19 mouse cellular contexts compared by ENCODE assay signal in genomic region chr10:34070999-34071492, GRCm38 (mm10). TPM values are rescaled to one million over a fixed set of nuclear protein-coding genes. Genes with fewer than 3 reads are reported as not detected.
DNase-seq lines count a peak whose midpoint lies in the region; ATAC-seq and TF ChIP-seq lines count a peak whose summit lies in the region.
"Had no signal": no experiment of that assay in that cellular context is flagged by ENCODE, and none has a peak within 500 bp of the region (broad histone marks: within the 10 kb centered on the region; RNA-seq: fewer than 3 reads in every experiment).

No protein-coding gene starts in this region.

- H3K9ac ChIP-seq in forebrain, embryonic 12.5 days: no peak overlapping the region
- H3K9ac ChIP-seq in forebrain, postnatal 0 days: no peak overlapping the region
- H3K9ac ChIP-seq in kidney, postnatal 0 days (ENCODE audit: low read depth, low read length): no peak overlapping the region
- H3K9ac ChIP-seq in embryonic facial prominence, embryonic 14.5 days (ENCODE audit: low read depth, low read length): no peak overlapping the region
- H3K9ac ChIP-seq in stomach, embryonic 16.5 days (ENCODE audit: low read length): no peak overlapping the region
- H3K9ac ChIP-seq: hindbrain, embryonic 15.5 days; limb, embryonic 15.5 days; midbrain, embryonic 15.5 days; neural tube, embryonic 15.5 days had no signal

- 31% methylated on average over 5 of the region's 5 CpGs for WGBS in forebrain, embryonic 12.5 days
- WGBS in forebrain, postnatal 0 days: 19% methylated on average over 5 of the region's 5 CpGs
- WGBS in kidney, postnatal 0 days: 30% methylated on average over 5 of the region's 5 CpGs
- 44% methylated on average over 5 of the region's 5 CpGs for WGBS in kidney, adult 2 months
- WGBS in embryonic facial prominence, embryonic 14.5 days: 33% methylated on average over 5 of the region's 5 CpGs
- WGBS in stomach, embryonic 16.5 days: 17% methylated on average over 5 of the region's 5 CpGs

- H3K4me1 ChIP-seq in forebrain, embryonic 12.5 days: peaks cover 5% of the 10 kb centered on the region; the same call in 1 of the 2 replicates
- H3K4me1 ChIP-seq in forebrain, postnatal 0 days (ENCODE audit: insufficient read depth): no peaks in the 10 kb centered on the region
- H3K4me1 ChIP-seq in kidney, postnatal 0 days (replicated peaks; ENCODE audit: insufficient read depth, low read length): no peaks in the 10 kb centered on the region
- no peaks in the 10 kb centered on the region for H3K4me1 ChIP-seq in kidney, adult 2 months (ENCODE audit: control insufficient read depth, insufficient read depth, low read length)
- no peaks in the 10 kb centered on the region for H3K4me1 ChIP-seq in embryonic facial prominence, embryonic 14.5 days (ENCODE audit: control insufficient read depth, insufficient read depth, low read length)
- peaks cover 8% of the 10 kb centered on the region for H3K4me1 ChIP-seq in stomach, embryonic 16.5 days (ENCODE audit: control insufficient read depth, insufficient read depth, low read length)
- H3K4me1 ChIP-seq: hindbrain, embryonic 15.5 days; limb, embryonic 15.5 days; midbrain, embryonic 15.5 days; neural tube, embryonic 15.5 days had no signal

- no peaks in the 10 kb centered on the region for H3K9me3 ChIP-seq in forebrain, embryonic 12.5 days
- no peaks in the 10 kb centered on the region for H3K9me3 ChIP-seq in forebrain, postnatal 0 days (ENCODE audit: low read length)
- H3K9me3 ChIP-seq in kidney, postnatal 0 days (replicated peaks; ENCODE audit: low read length): no peaks in the 10 kb centered on the region
- no peaks in the 10 kb centered on the region for H3K9me3 ChIP-seq in embryonic facial prominence, embryonic 14.5 days (ENCODE audit: control insufficient read depth, low read length)
- no peaks in the 10 kb centered on the region for H3K9me3 ChIP-seq in stomach, embryonic 16.5 days (replicated peaks; ENCODE audit: control insufficient read depth, low read length)
- H3K9me3 ChIP-seq: hindbrain, embryonic 15.5 days; limb, embryonic 15.5 days; midbrain, embryonic 15.5 days; neural tube, embryonic 15.5 days had no signal

- no peaks in the 10 kb centered on the region for H3K27me3 ChIP-seq in forebrain, embryonic 12.5 days
- H3K27me3 ChIP-seq in forebrain, postnatal 0 days (ENCODE audit: insufficient read depth, low read length): no peaks in the 10 kb centered on the region
- H3K27me3 ChIP-seq in kidney, postnatal 0 days (ENCODE audit: insufficient read depth, low read length): no peaks in the 10 kb centered on the region
- no peaks in the 10 kb centered on the region for H3K27me3 ChIP-seq in kidney, adult 2 months (replicated peaks; ENCODE audit: control insufficient read depth, insufficient read depth, low read length)
- H3K27me3 ChIP-seq in embryonic facial prominence, embryonic 14.5 days (replicated peaks; ENCODE audit: control insufficient read depth, insufficient read depth, low read length): no peaks in the 10 kb centered on the region
- no peaks in the 10 kb centered on the region for H3K27me3 ChIP-seq in stomach, embryonic 16.5 days (ENCODE audit: control insufficient read depth, insufficient read depth, low read length)
- H3K27me3 ChIP-seq: hindbrain, embryonic 15.5 days; limb, embryonic 15.5 days; midbrain, embryonic 15.5 days; neural tube, embryonic 15.5 days had no signal

- no peak for DNase-seq in forebrain, postnatal 0 days
- peak; percentile 49 for DNase-seq in kidney, postnatal 0 days (ENCODE audit: low spot score)
- no peak for DNase-seq in kidney, adult 2 months
- DNase-seq in embryonic facial prominence, embryonic 14.5 days (ENCODE audit: low spot score): peak; percentile 25
- no peak for DNase-seq in lung, adult 18-20 months
- DNase-seq: cerebellum, postnatal 10 days; gastrocnemius, postnatal 36 days; kidney, postnatal 25 days; layer of hippocampus, postnatal 36 days; right cerebral cortex, postnatal 14 days had no signal

- TF ChIP-seq POLR2A in kidney, adult 2 months (IDR thresholded peaks at IDR 0.05; ENCODE audit: low read depth, low read length): no peak

- no peak overlapping the region for H3K4me3 ChIP-seq in forebrain, embryonic 12.5 days (replicated peaks)
- no peak overlapping the region for H3K4me3 ChIP-seq in forebrain, postnatal 0 days (ENCODE audit: low read depth, low read length)
- H3K4me3 ChIP-seq in kidney, postnatal 0 days (replicated peaks; ENCODE audit: low read depth, low read length): no peak overlapping the region
- H3K4me3 ChIP-seq in kidney, adult 2 months (ENCODE audit: insufficient read depth, low read depth, low read length): no peak overlapping the region
- no peak overlapping the region for H3K4me3 ChIP-seq in embryonic facial prominence, embryonic 14.5 days (ENCODE audit: low read depth, low read length)
- no peak overlapping the region for H3K4me3 ChIP-seq in stomach, embryonic 16.5 days (replicated peaks; ENCODE audit: low read length)
- H3K4me3 ChIP-seq: erythroblast, embryonic 14.5 days; hindbrain, embryonic 15.5 days; limb, embryonic 15.5 days; midbrain, embryonic 15.5 days; neural tube, embryonic 15.5 days had no signal

- no peak overlapping the region for H3K4me2 ChIP-seq in forebrain, embryonic 12.5 days
- H3K4me2 ChIP-seq in forebrain, postnatal 0 days (ENCODE audit: low read depth): no peak overlapping the region
- H3K4me2 ChIP-seq in kidney, postnatal 0 days (ENCODE audit: low read length): no peak overlapping the region
- no peak overlapping the region for H3K4me2 ChIP-seq in embryonic facial prominence, embryonic 14.5 days (ENCODE audit: low read depth, low read length)
- no peak overlapping the region for H3K4me2 ChIP-seq in stomach, embryonic 16.5 days (ENCODE audit: low read depth, low read length)
- H3K4me2 ChIP-seq: hindbrain, embryonic 15.5 days; limb, embryonic 15.5 days; midbrain, embryonic 15.5 days; neural tube, embryonic 15.5 days had no signal

- TF ChIP-seq CTCF in forebrain, postnatal 0 days (IDR thresholded peaks at IDR 0.05; ENCODE audit: low read depth): no peak
- TF ChIP-seq CTCF in kidney, postnatal 0 days (IDR thresholded peaks at IDR 0.05; ENCODE audit: low read depth): no peak
- no peak for TF ChIP-seq CTCF in kidney, adult 2 months (conservative IDR thresholded peaks at IDR 0.05; ENCODE audit: insufficient read depth, insufficient read length, low read depth, low read length)

- no peaks in the 10 kb centered on the region for H3K36me3 ChIP-seq in forebrain, embryonic 12.5 days (replicated peaks)
- H3K36me3 ChIP-seq in forebrain, postnatal 0 days (ENCODE audit: insufficient read depth): no peaks in the 10 kb centered on the region
- H3K36me3 ChIP-seq in kidney, postnatal 0 days (ENCODE audit: insufficient read depth, low read length): no peaks in the 10 kb centered on the region
- no peaks in the 10 kb centered on the region for H3K36me3 ChIP-seq in kidney, adult 2 months (ENCODE audit: control insufficient read depth, insufficient read depth, low read length)
- H3K36me3 ChIP-seq in embryonic facial prominence, embryonic 14.5 days (ENCODE audit: control insufficient read depth, insufficient read depth, low read length): no peaks in the 10 kb centered on the region
- H3K36me3 ChIP-seq in stomach, embryonic 16.5 days (ENCODE audit: control insufficient read depth, insufficient read depth, low read length): no peaks in the 10 kb centered on the region
- H3K36me3 ChIP-seq: hindbrain, embryonic 15.5 days; limb, embryonic 15.5 days; midbrain, embryonic 15.5 days; neural tube, embryonic 15.5 days had no signal

- H3K27ac ChIP-seq in forebrain, embryonic 12.5 days: no peak overlapping the region
- no peak overlapping the region for H3K27ac ChIP-seq in forebrain, postnatal 0 days (ENCODE audit: low read depth, low read length)
- no peak overlapping the region for H3K27ac ChIP-seq in kidney, postnatal 0 days
- no peak overlapping the region for H3K27ac ChIP-seq in kidney, adult 2 months (ENCODE audit: insufficient read depth, low read depth, low read length)
- H3K27ac ChIP-seq in embryonic facial prominence, embryonic 14.5 days (replicated peaks; ENCODE audit: low read depth, low read length): no peak overlapping the region
- 0 out of 2 replicates have a peak overlapping the region, but pooled peaks have one; percentile 29 for H3K27ac ChIP-seq in stomach, embryonic 16.5 days (ENCODE audit: low read length)
- H3K27ac ChIP-seq: hindbrain, embryonic 15.5 days; limb, embryonic 15.5 days; midbrain, embryonic 15.5 days; neural tube, embryonic 15.5 days had no signal

- ATAC-seq in forebrain, embryonic 12.5 days (ENCODE audit: low FRiP score): peak; percentile 74; the same call in 1 of the 2 replicates
- ATAC-seq in forebrain, postnatal 0 days: no peak
- ATAC-seq in kidney, postnatal 0 days (replicated peaks; ENCODE audit: low FRiP score, low read depth): no peak
- ATAC-seq in embryonic facial prominence, embryonic 14.5 days (ENCODE audit: low read depth): no peak
- peak; percentile 33; the same call in 1 of the 2 replicates for ATAC-seq in stomach, embryonic 16.5 days (ENCODE audit: insufficient read depth, low FRiP score)
- ATAC-seq in granulocyte monocyte progenitor cell, adult 5-6 weeks (replicated peaks; ENCODE audit: poor library complexity, severe bottlenecking): no peak
- ATAC-seq: midbrain, embryonic 15.5 days had no signal

RNA-seq across cellular contexts. Expression of gene Calhm5, which starts 25.3 kb away (rescaled TPM):
- 0.12 and 0.24 TPM in 2 replicates for polyA plus RNA-seq in forebrain, embryonic 12.5 days (2016; fragmentation: Nextera tagmentation; extraction: Ambion mirVana)
- total RNA-seq in forebrain, postnatal 0 days (2014; rRNA removed): 0.76 and 1.9 TPM in 2 replicates
- polyA plus RNA-seq in forebrain, postnatal 0 days (2015; fragmentation: Nextera tagmentation; extraction: Ambion mirVana): 0.42 and 0.79 TPM in 2 replicates
- polyA plus RNA-seq in kidney, postnatal 0 days (2015; fragmentation: Nextera tagmentation; extraction: Ambion mirVana): 0.56 and 0.57 TPM in 2 replicates
- polyA plus RNA-seq in kidney, adult 2 months (2012; rRNA removed): 0.25 and 0.27 TPM in 2 replicates
- polyA plus RNA-seq in embryonic facial prominence, embryonic 14.5 days (2014; fragmentation: Nextera tagmentation; extraction: Ambion mirVana): 1.4 TPM in 2 replicates
- polyA plus RNA-seq in stomach, embryonic 16.5 days (2015; fragmentation: Nextera tagmentation; extraction: Ambion mirVana): 1.6 and 2.2 TPM in 2 replicates
- total RNA-seq in granulocyte monocyte progenitor cell, adult 5-6 weeks (2014; fragmentation: Nextera tagmentation): not detected in 2 replicates
- total RNA-seq in granulocyte monocyte progenitor cell, adult 5-6 weeks (2017): not detected in 2 replicates
- polyA plus RNA-seq: erythroblast, embryonic 14.5 days had no signal

RNA-seq across cellular contexts. Expression of gene Calhm4, which starts 26.9 kb away (rescaled TPM):
- polyA plus RNA-seq in forebrain, embryonic 12.5 days (2016; fragmentation: Nextera tagmentation; extraction: Ambion mirVana): not detected in 2 replicates
- not detected in 2 replicates for total RNA-seq in forebrain, postnatal 0 days (2014; rRNA removed)
- 0.04 TPM in 1 of 2 replicates, not detected in the other for polyA plus RNA-seq in forebrain, postnatal 0 days (2015; fragmentation: Nextera tagmentation; extraction: Ambion mirVana)
- polyA plus RNA-seq in kidney, postnatal 0 days (2015; fragmentation: Nextera tagmentation; extraction: Ambion mirVana): not detected in 2 replicates
- polyA plus RNA-seq in kidney, adult 2 months (2012; rRNA removed): not detected in 2 replicates
- polyA plus RNA-seq in embryonic facial prominence, embryonic 14.5 days (2014; fragmentation: Nextera tagmentation; extraction: Ambion mirVana): 0.12 and 0.18 TPM in 2 replicates
- polyA plus RNA-seq in stomach, embryonic 16.5 days (2015; fragmentation: Nextera tagmentation; extraction: Ambion mirVana): not detected in 2 replicates
- not detected in 2 replicates for total RNA-seq in granulocyte monocyte progenitor cell, adult 5-6 weeks (2014; fragmentation: Nextera tagmentation)
- total RNA-seq in granulocyte monocyte progenitor cell, adult 5-6 weeks (2017): not detected in 2 replicates
- total RNA-seq: gastrocnemius, postnatal 36 days; layer of hippocampus, postnatal 36 days had no signal
- polyA plus RNA-seq: erythroblast, embryonic 14.5 days; hindbrain, embryonic 15.5 days; limb, embryonic 15.5 days; lung, embryonic 16.5 days; midbrain, embryonic 15.5 days; neural tube, embryonic 15.5 days had no signal

RNA-seq across cellular contexts. Expression of gene Trappc3l, which starts 33.6 kb away (rescaled TPM):
- polyA plus RNA-seq in forebrain, embryonic 12.5 days (2016; fragmentation: Nextera tagmentation; extraction: Ambion mirVana): not detected in 2 replicates
- total RNA-seq in forebrain, postnatal 0 days (2014; rRNA removed): 0.76 TPM in 1 of 2 replicates, not detected in the other
- 0.39 TPM in 1 of 2 replicates, not detected in the other for polyA plus RNA-seq in forebrain, postnatal 0 days (2015; fragmentation: Nextera tagmentation; extraction: Ambion mirVana)
- not detected in 2 replicates for polyA plus RNA-seq in kidney, postnatal 0 days (2015; fragmentation: Nextera tagmentation; extraction: Ambion mirVana)
- polyA plus RNA-seq in kidney, adult 2 months (2012; rRNA removed): not detected in 2 replicates
- 0.89 TPM in 1 of 2 replicates, not detected in the other for polyA plus RNA-seq in embryonic facial prominence, embryonic 14.5 days (2014; fragmentation: Nextera tagmentation; extraction: Ambion mirVana)
- not detected in 2 replicates for polyA plus RNA-seq in stomach, embryonic 16.5 days (2015; fragmentation: Nextera tagmentation; extraction: Ambion mirVana)
- total RNA-seq in granulocyte monocyte progenitor cell, adult 5-6 weeks (2014; fragmentation: Nextera tagmentation): not detected in 2 replicates
- total RNA-seq in granulocyte monocyte progenitor cell, adult 5-6 weeks (2017): not detected in 2 replicates
- total RNA-seq: gastrocnemius, postnatal 36 days; layer of hippocampus, postnatal 36 days had no signal
- polyA plus RNA-seq: erythroblast, embryonic 14.5 days; hindbrain, embryonic 15.5 days; limb, embryonic 15.5 days; lung, embryonic 16.5 days; midbrain, embryonic 15.5 days had no signal

RNA-seq across cellular contexts. Expression of gene Rwdd1, which starts 51.6 kb away (rescaled TPM):
- 154 and 155 TPM in 2 replicates for polyA plus RNA-seq in forebrain, embryonic 12.5 days (2016; fragmentation: Nextera tagmentation; extraction: Ambion mirVana)
- total RNA-seq in forebrain, postnatal 0 days (2014; rRNA removed): 146 and 155 TPM in 2 replicates
- polyA plus RNA-seq in forebrain, postnatal 0 days (2015; fragmentation: Nextera tagmentation; extraction: Ambion mirVana): 176 and 195 TPM in 2 replicates
- 142 and 147 TPM in 2 replicates for polyA plus RNA-seq in kidney, postnatal 0 days (2015; fragmentation: Nextera tagmentation; extraction: Ambion mirVana)
- polyA plus RNA-seq in kidney, adult 2 months (2012; rRNA removed): 31.6 and 32.1 TPM in 2 replicates
- polyA plus RNA-seq in embryonic facial prominence, embryonic 14.5 days (2014; fragmentation: Nextera tagmentation; extraction: Ambion mirVana): 138 and 141 TPM in 2 replicates
- 88.3 and 109 TPM in 2 replicates for polyA plus RNA-seq in stomach, embryonic 16.5 days (2015; fragmentation: Nextera tagmentation; extraction: Ambion mirVana)
- total RNA-seq in granulocyte monocyte progenitor cell, adult 5-6 weeks (2014; fragmentation: Nextera tagmentation): 129 and 177 TPM in 2 replicates
- 165 and 205 TPM in 2 replicates for total RNA-seq in granulocyte monocyte progenitor cell, adult 5-6 weeks (2017)

RNA-seq across cellular contexts. Expression of gene Calhm6, which starts 56.7 kb away (rescaled TPM):
- polyA plus RNA-seq in forebrain, embryonic 12.5 days (2016; fragmentation: Nextera tagmentation; extraction: Ambion mirVana): 0.34 and 0.36 TPM in 2 replicates
- total RNA-seq in forebrain, postnatal 0 days (2014; rRNA removed): 0.29 TPM in 1 of 2 replicates, not detected in the other
- 0.69 and 0.84 TPM in 2 replicates for polyA plus RNA-seq in forebrain, postnatal 0 days (2015; fragmentation: Nextera tagmentation; extraction: Ambion mirVana)
- polyA plus RNA-seq in kidney, postnatal 0 days (2015; fragmentation: Nextera tagmentation; extraction: Ambion mirVana): 0.94 and 1.3 TPM in 2 replicates
- 1.4 TPM in 2 replicates for polyA plus RNA-seq in kidney, adult 2 months (2012; rRNA removed)
- polyA plus RNA-seq in embryonic facial prominence, embryonic 14.5 days (2014; fragmentation: Nextera tagmentation; extraction: Ambion mirVana): 0.88 and 1.1 TPM in 2 replicates
- polyA plus RNA-seq in stomach, embryonic 16.5 days (2015; fragmentation: Nextera tagmentation; extraction: Ambion mirVana): 1.2 and 1.3 TPM in 2 replicates
- 3.2 and 6.1 TPM in 2 replicates for total RNA-seq in granulocyte monocyte progenitor cell, adult 5-6 weeks (2014; fragmentation: Nextera tagmentation)
- total RNA-seq in granulocyte monocyte progenitor cell, adult 5-6 weeks (2017): 3.0 and 4.4 TPM in 2 replicates
- total RNA-seq: gastrocnemius, postnatal 36 days; layer of hippocampus, postnatal 36 days had no signal
- polyA plus RNA-seq: erythroblast, embryonic 14.5 days had no signal

Comparison
In these comparisons a context has a peak if more than half of its experiments do, and no peak if none do; other contexts are left out.
1. ATAC-seq: peak in forebrain, embryonic 12.5 days (single experiment) and stomach, embryonic 16.5 days (single experiment); none in forebrain, postnatal 0 days (single experiment), kidney, postnatal 0 days (single experiment), embryonic facial prominence, embryonic 14.5 days (single experiment) and granulocyte monocyte progenitor cell, adult 5-6 weeks (single experiment).
2. DNase-seq: peak in kidney, postnatal 0 days (single experiment) and embryonic facial prominence, embryonic 14.5 days (single experiment); none in forebrain, postnatal 0 days (single experiment), kidney, adult 2 months (single experiment) and lung, adult 18-20 months (0 of 2).